Mouse (Mus musculus) granulocyte monocyte progenitor cell, adult 5-6 weeks (primary cell): Measurements from ENCODE around the gene Xiap. TPM values are rescaled to one million over a fixed set of nuclear protein-coding genes. Genes with fewer than 3 reads are reported as not detected.

Experiments used
- total RNA-seq, 2 experiments: library from RNA; stranded (forward) in 1 of 2; stranded (reverse) in 1 of 2; fragments of 200-712, 200-1000 nt in 1 of 2; fragments of >200 nt in 1 of 2; fragmentation: Nextera tagmentation in 1 of 2; gene quantifications; 2 replicates each; pipeline ENCODE4 v1.2.3; 2014 to 2017

The Xiap gene
- total RNA-seq, 2 experiments from 2014 or later = 38.0 to 43.6 TPM

Other genes with a start within 250 kb of the Xiap start
- gene Thoc2, start 139.0 kb upstream of the Xiap start, total RNA-seq (2014; fragmentation: Nextera tagmentation) = 63.3 and 83.0 TPM in 2 replicates
- 80.7 and 88.1 TPM in 2 replicates for gene Thoc2, start 139.0 kb upstream of the Xiap start, total RNA-seq (2017)
- 91.2 and 93.1 TPM in 2 replicates for gene Stag2, start 89.6 kb downstream of the Xiap start, total RNA-seq (2014; fragmentation: Nextera tagmentation)
- 465 and 541 TPM in 2 replicates for gene Stag2, start 89.6 kb downstream of the Xiap start, total RNA-seq (2017)